ENCODE assay signal across 8 mouse cellular contexts in the genomic region with DNA sequence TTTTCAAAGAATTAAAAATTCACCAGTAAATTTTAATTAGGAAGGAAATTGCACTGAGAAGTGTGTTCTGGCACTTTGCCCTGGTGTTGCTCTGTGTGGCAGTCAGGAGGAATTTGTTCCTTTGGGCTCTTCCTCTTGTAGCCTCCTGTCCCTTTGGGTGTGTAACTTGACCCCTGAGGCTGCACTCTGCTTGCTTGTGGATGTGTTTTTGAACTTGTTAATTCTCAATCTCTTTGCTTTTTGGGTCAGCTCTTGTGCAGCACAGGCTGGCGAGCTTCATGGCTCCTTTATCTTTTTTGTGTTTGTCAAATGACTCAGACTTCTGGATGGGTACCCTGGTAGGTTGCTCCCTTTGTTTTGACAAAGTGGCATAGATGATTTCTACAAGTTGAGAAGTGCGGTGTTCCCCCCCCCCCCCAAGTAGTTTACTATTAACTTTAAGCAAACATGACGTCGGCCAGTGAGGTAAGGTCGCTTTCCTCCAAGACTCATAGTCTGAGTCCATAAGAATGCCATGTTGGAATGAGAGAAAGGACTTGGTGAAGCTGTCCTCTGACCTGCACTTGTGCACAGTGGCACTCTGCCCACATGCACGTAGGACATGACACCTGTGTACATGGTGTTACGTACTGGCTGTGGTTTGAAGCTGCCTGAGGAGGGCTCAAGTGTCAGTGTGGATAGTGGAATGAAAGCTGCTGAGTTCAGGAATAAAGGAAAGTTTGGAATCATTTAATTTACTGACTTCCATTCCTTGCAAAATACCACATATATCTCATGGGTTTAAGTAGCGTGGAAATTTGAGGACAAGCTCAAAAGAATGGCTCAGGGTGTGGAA. TPM values are rescaled to one million over a fixed set of nuclear protein-coding genes. Genes with fewer than 3 reads are reported as not detected.
A peak's percentile ranks its signal among the peaks of the same experiment; 100 is the strongest.
DNase-seq lines count a peak whose midpoint lies in the region; ATAC-seq and TF ChIP-seq lines count a peak whose summit lies in the region.
"Had no signal": no experiment of that assay in that cellular context is flagged by ENCODE, and none has a peak within 500 bp of the region (broad histone marks: within the 10 kb centered on the region; RNA-seq: fewer than 3 reads in every experiment).

No protein-coding gene starts in this region.

- H3K9me3 ChIP-seq in lung, embryonic 14.5 days (ENCODE audit: low read depth, low read length) = no peaks in the 10 kb centered on the region
- H3K9me3 ChIP-seq in heart, embryonic 12.5 days (replicated peaks) = no peaks in the 10 kb centered on the region

- TF ChIP-seq CTCF in lung, embryonic 14.5 days (IDR thresholded peaks at IDR 0.05; ENCODE audit: low read depth) = no peak
- no peak for TF ChIP-seq CTCF in lung, adult 2 months (IDR thresholded peaks at IDR 0.05; ENCODE audit: insufficient read depth, low read length)

- TF ChIP-seq POLR2A in lung, adult 2 months (IDR thresholded peaks at IDR 0.05; ENCODE audit: borderline replicate concordance, extremely low read depth, low read depth, low read length) = no peak

- peaks cover 12% of the 10 kb centered on the region for H3K4me1 ChIP-seq in lung, embryonic 14.5 days (ENCODE audit: insufficient read depth)
- H3K4me1 ChIP-seq in lung, adult 2 months (ENCODE audit: control insufficient read depth, insufficient read depth, low read length) = peaks cover 19% of the 10 kb centered on the region
- H3K4me1 ChIP-seq in heart, embryonic 12.5 days (replicated peaks) = peaks cover 38% of the 10 kb centered on the region

- peak; percentile 55 for DNase-seq in lung, embryonic 14.5 days
- no peak for DNase-seq in lung, adult 2 months
- peak; percentile 32 to 58 for DNase-seq in kidney, postnatal 4 days
- peak; percentile 79 for DNase-seq in yolk sac, embryonic 10.5 days (ENCODE audit: low spot score)
- no peak for DNase-seq in left cerebral cortex, adult 9 months (ENCODE audit: low spot score in 2 of 2)
- DNase-seq: retina, postnatal 1 day had no signal

- H3K27ac ChIP-seq in lung, embryonic 14.5 days (ENCODE audit: low read depth) = peak overlapping the region; percentile 66; the same call in 1 of the 2 replicates
- no peak overlapping the region for H3K27ac ChIP-seq in heart, embryonic 12.5 days (ENCODE audit: poor library complexity, severe bottlenecking)

- no peak overlapping the region for H3K4me3 ChIP-seq in lung, embryonic 14.5 days (ENCODE audit: low read depth, low read length)
- H3K4me3 ChIP-seq in lung, adult 2 months (replicated peaks; ENCODE audit: extremely low read depth, low read depth, low read length) = no peak overlapping the region
- H3K4me3 ChIP-seq in heart, embryonic 12.5 days = no peak overlapping the region

- ATAC-seq in lung, embryonic 14.5 days (ENCODE audit: insufficient read depth) = peak; percentile 57
- 0 out of 2 replicates have a peak, but pooled peaks have one; percentile 61 for ATAC-seq in heart, embryonic 12.5 days (ENCODE audit: insufficient number of reproducible peaks, low FRiP score)
- no peak for ATAC-seq in erythroblast, adult 5-6 weeks (replicated peaks; ENCODE audit: low FRiP score, poor library complexity, severe bottlenecking)

- no peaks in the 10 kb centered on the region; the same call in 1 of the 2 replicates for H3K36me3 ChIP-seq in lung, embryonic 14.5 days (ENCODE audit: insufficient read depth)
- H3K36me3 ChIP-seq in heart, embryonic 12.5 days = no peaks in the 10 kb centered on the region

- H3K9ac ChIP-seq in lung, embryonic 14.5 days = no peak overlapping the region
- H3K9ac ChIP-seq in heart, embryonic 12.5 days = no peak overlapping the region

- no peaks in the 10 kb centered on the region for H3K27me3 ChIP-seq in lung, embryonic 14.5 days (ENCODE audit: insufficient read depth, low read length)
- no peaks in the 10 kb centered on the region for H3K27me3 ChIP-seq in heart, embryonic 12.5 days (replicated peaks)

- peak overlapping the region; percentile 2; the same call in 1 of the 2 replicates for H3K4me2 ChIP-seq in lung, embryonic 14.5 days
- no peak overlapping the region for H3K4me2 ChIP-seq in heart, embryonic 12.5 days

- 39% methylated on average over 8 of the region's 8 CpGs for WGBS in lung, embryonic 14.5 days
- WGBS in lung, adult 2 months = 42% methylated on average over 8 of the region's 8 CpGs
- 60% methylated on average over 8 of the region's 8 CpGs for WGBS in heart, embryonic 12.5 days

RNA-seq across cellular contexts. Expression of a gene that starts 14.2 kb away (rescaled TPM):
- polyA plus RNA-seq in lung, embryonic 14.5 days (2014; fragmentation: Nextera tagmentation; extraction: Ambion mirVana) = 33.3 and 36.5 TPM in 2 replicates
- 30.4 and 37.3 TPM in 2 replicates for polyA plus RNA-seq in lung, adult 2 months (2012; rRNA removed)
- 16.9 and 22.8 TPM in 2 replicates for polyA plus RNA-seq in heart, embryonic 12.5 days (2016; fragmentation: Nextera tagmentation; extraction: Ambion mirVana)
- 22.3 and 24.0 TPM in 2 replicates for total RNA-seq in erythroblast, adult 5-6 weeks (2015; ENCODE audit: low replicate concordance)
- total RNA-seq in erythroblast, adult 5-6 weeks (2017; ENCODE audit: low replicate concordance) = 15.9 and 19.8 TPM in 2 replicates

Comparison
In these comparisons a context has a peak if more than half of its experiments do, and no peak if none do; other contexts are left out.
1. DNase-seq: peak in lung, embryonic 14.5 days (single experiment), kidney, postnatal 4 days (2 of 2) and yolk sac, embryonic 10.5 days (single experiment); none in lung, adult 2 months (single experiment) and left cerebral cortex, adult 9 months (0 of 2).